ENCODE assay signal across 22 mouse cellular contexts in the genomic region with DNA sequence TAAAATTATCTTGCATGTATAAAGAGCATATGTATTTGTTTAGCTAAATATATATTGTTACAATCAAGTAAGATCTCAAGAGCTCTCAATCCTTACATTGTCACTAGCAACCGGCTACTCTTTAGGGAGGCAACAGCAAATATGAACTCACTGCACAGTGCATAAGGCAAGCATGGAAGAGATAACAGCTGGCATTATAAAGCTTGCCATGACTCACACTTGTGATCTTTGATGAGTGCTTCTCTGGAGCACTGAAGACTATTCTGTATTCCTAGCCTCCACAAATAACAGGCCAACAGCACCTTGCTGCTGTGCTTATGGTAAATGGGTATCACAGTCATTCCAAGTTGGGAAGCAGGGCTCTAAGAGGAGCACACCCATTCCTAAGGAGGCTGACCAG.
DNase-seq lines count a peak whose midpoint lies in the region; ATAC-seq and TF ChIP-seq lines count a peak whose summit lies in the region.
"Had no signal": no experiment of that assay in that cellular context is flagged by ENCODE, and none has a peak within 500 bp of the region (broad histone marks: within the 10 kb centered on the region; RNA-seq: fewer than 3 reads in every experiment).

No protein-coding gene starts in this region.

- H3K4me2 ChIP-seq in forebrain, postnatal 0 days (ENCODE audit: low read depth), result no peak overlapping the region
- H3K4me2 ChIP-seq in forebrain, embryonic 13.5 days, result no peak overlapping the region
- no peak overlapping the region for H3K4me2 ChIP-seq in midbrain, embryonic 16.5 days (ENCODE audit: low read length)
- H3K4me2 ChIP-seq in midbrain, embryonic 11.5 days, result no peak overlapping the region
- H3K4me2 ChIP-seq: embryonic facial prominence, embryonic 13.5 days; heart, embryonic 13.5 days; hindbrain, embryonic 12.5 days had no signal

- no peak overlapping the region for H3K4me3 ChIP-seq in forebrain, postnatal 0 days (ENCODE audit: low read depth, low read length)
- no peak overlapping the region for H3K4me3 ChIP-seq in forebrain, embryonic 13.5 days
- no peak overlapping the region for H3K4me3 ChIP-seq in midbrain, embryonic 16.5 days (ENCODE audit: low read depth, low read length)
- H3K4me3 ChIP-seq in midbrain, embryonic 11.5 days (ENCODE audit: low read depth, low read length), result no peak overlapping the region
- no peak overlapping the region for H3K4me3 ChIP-seq in MEL (ENCODE audit: control insufficient read depth in 1 of 2, insufficient read depth in 1 of 2, low read depth in 2 of 2, low read length in 2 of 2)
- no peak overlapping the region for H3K4me3 ChIP-seq in hindbrain, embryonic 10.5 days
- H3K4me3 ChIP-seq: embryonic facial prominence, embryonic 13.5 days; gastrocnemius, adult 2 months; heart, embryonic 13.5 days; hindbrain, embryonic 12.5 days had no signal

- TF ChIP-seq POLR2A in MEL (IDR thresholded peaks at IDR 0.05; ENCODE audit: control insufficient read depth in 1 of 2, insufficient read depth in 1 of 2, low read depth in 1 of 2, low read length in 2 of 2, poor library complexity in 1 of 2), result no peak

- WGBS in forebrain, postnatal 0 days, result 79% methylated on average over 1 of the region's 1 CpGs
- 84% methylated on average over 1 of the region's 1 CpGs for WGBS in forebrain, embryonic 13.5 days
- WGBS in midbrain, embryonic 16.5 days, result 84% methylated on average over 1 of the region's 1 CpGs
- WGBS in midbrain, embryonic 11.5 days, result 87% methylated on average over 1 of the region's 1 CpGs
- WGBS in hindbrain, embryonic 10.5 days, result 95% methylated on average over 1 of the region's 1 CpGs

- no peak for TF ChIP-seq CTCF in forebrain, postnatal 0 days (IDR thresholded peaks at IDR 0.05; ENCODE audit: low read depth)
- no peak for TF ChIP-seq CTCF in MEL (IDR thresholded peaks at IDR 0.05 in 2 of 3, conservative IDR thresholded peaks at IDR 0.05 in 1 of 3; ENCODE audit: control insufficient read depth in 1 of 3, insufficient read depth in 1 of 3, low read depth in 2 of 3, low read length in 3 of 3, poor library complexity in 1 of 3, severe bottlenecking in 1 of 3)

- no peak overlapping the region for H3K9ac ChIP-seq in forebrain, postnatal 0 days
- H3K9ac ChIP-seq in forebrain, embryonic 13.5 days, result no peak overlapping the region
- no peak overlapping the region for H3K9ac ChIP-seq in midbrain, embryonic 16.5 days (ENCODE audit: low read depth, low read length)
- no peak overlapping the region for H3K9ac ChIP-seq in midbrain, embryonic 11.5 days (ENCODE audit: low read length)
- no peak overlapping the region for H3K9ac ChIP-seq in MEL (ENCODE audit: control insufficient read depth, low read depth, low read length, poor library complexity, severe bottlenecking)
- H3K9ac ChIP-seq: embryonic facial prominence, embryonic 13.5 days; heart, embryonic 13.5 days; hindbrain, embryonic 12.5 days had no signal

- ATAC-seq in forebrain, postnatal 0 days, result peak; percentile 42; the same call in 1 of the 2 replicates
- ATAC-seq in forebrain, embryonic 13.5 days, result no peak
- 0 out of 2 replicates have a peak, but pooled peaks have one; percentile 42 for ATAC-seq in midbrain, embryonic 16.5 days
- no peak for ATAC-seq in midbrain, embryonic 11.5 days (ENCODE audit: low FRiP score)
- ATAC-seq: forebrain, embryonic 14.5 days; hindbrain, embryonic 16.5 days; inflammation-experienced regulatory T-cells, adult 6 months had no signal

- H3K9me3 ChIP-seq in forebrain, postnatal 0 days (ENCODE audit: low read length), result no peaks in the 10 kb centered on the region
- H3K9me3 ChIP-seq in forebrain, embryonic 13.5 days (replicated peaks), result no peaks in the 10 kb centered on the region
- H3K9me3 ChIP-seq in midbrain, embryonic 16.5 days (replicated peaks; ENCODE audit: control insufficient read depth, low read length, poor library complexity, severe bottlenecking), result no peaks in the 10 kb centered on the region
- no peaks in the 10 kb centered on the region for H3K9me3 ChIP-seq in midbrain, embryonic 11.5 days (ENCODE audit: control insufficient read depth, low read length)
- H3K9me3 ChIP-seq in MEL (replicated peaks; ENCODE audit: insufficient read depth, low read length), result no peaks in the 10 kb centered on the region
- H3K9me3 ChIP-seq in hindbrain, embryonic 10.5 days, result no peaks in the 10 kb centered on the region
- H3K9me3 ChIP-seq: embryonic facial prominence, embryonic 13.5 days; heart, embryonic 13.5 days; hindbrain, embryonic 12.5 days had no signal

- DNase-seq in forebrain, postnatal 0 days, result no peak
- DNase-seq in midbrain, embryonic 11.5 days (ENCODE audit: low spot score, missing footprints), result no peak
- peak; percentile 22 for DNase-seq in MEL (ENCODE audit: low read depth, low spot score)
- no peak for DNase-seq in hindbrain, embryonic 10.5 days (ENCODE audit: low spot score)
- DNase-seq in heart, adult 11 months, result no peak
- DNase-seq: adrenal gland, adult 2 months; adrenal gland, postnatal 25 days; cerebellum, adult 18-20 months; cerebellum, adult 9-11 months; cerebellum, postnatal 36 days; gastrocnemius, adult 2 months; gastrocnemius, postnatal 25 days; heart, postnatal 36 days had no signal

- no peaks in the 10 kb centered on the region for H3K36me3 ChIP-seq in forebrain, postnatal 0 days (ENCODE audit: insufficient read depth)
- H3K36me3 ChIP-seq in forebrain, embryonic 13.5 days (ENCODE audit: poor library complexity, severe bottlenecking), result no peaks in the 10 kb centered on the region
- H3K36me3 ChIP-seq in midbrain, embryonic 16.5 days (ENCODE audit: control insufficient read depth, insufficient read depth, low read length), result no peaks in the 10 kb centered on the region
- H3K36me3 ChIP-seq in midbrain, embryonic 11.5 days (ENCODE audit: control insufficient read depth, insufficient read depth, low read length), result no peaks in the 10 kb centered on the region
- no peaks in the 10 kb centered on the region for H3K36me3 ChIP-seq in MEL (ENCODE audit: control insufficient read depth in 1 of 2, insufficient read depth in 2 of 2, low read length in 2 of 2)
- H3K36me3 ChIP-seq in hindbrain, embryonic 10.5 days, result no peaks in the 10 kb centered on the region
- H3K36me3 ChIP-seq: embryonic facial prominence, embryonic 13.5 days; heart, embryonic 13.5 days; hindbrain, embryonic 12.5 days had no signal

- no peaks in the 10 kb centered on the region for H3K79me2 ChIP-seq in MEL (ENCODE audit: control insufficient read depth, insufficient read depth, low read length, poor library complexity)

- H3K4me1 ChIP-seq in forebrain, postnatal 0 days (ENCODE audit: insufficient read depth), result no peaks in the 10 kb centered on the region
- H3K4me1 ChIP-seq in forebrain, embryonic 13.5 days, result no peaks in the 10 kb centered on the region
- no peaks in the 10 kb centered on the region for H3K4me1 ChIP-seq in midbrain, embryonic 16.5 days (ENCODE audit: control insufficient read depth, insufficient read depth, low read length)
- no peaks in the 10 kb centered on the region for H3K4me1 ChIP-seq in midbrain, embryonic 11.5 days (ENCODE audit: control insufficient read depth, insufficient read depth, low read length)
- no peaks in the 10 kb centered on the region for H3K4me1 ChIP-seq in MEL (ENCODE audit: control insufficient read depth in 1 of 2, insufficient read depth in 2 of 2, low read length in 2 of 2)
- H3K4me1 ChIP-seq in hindbrain, embryonic 10.5 days (replicated peaks), result no peaks in the 10 kb centered on the region
- H3K4me1 ChIP-seq: embryonic facial prominence, embryonic 13.5 days; hindbrain, embryonic 12.5 days had no signal

- no peak for TF ChIP-seq RAD21 in MEL (IDR thresholded peaks at IDR 0.05; ENCODE audit: low read depth, low read length)

- TF ChIP-seq EP300 in MEL (IDR thresholded peaks at IDR 0.05; ENCODE audit: low read depth in 1 of 2, low read length in 2 of 2), result no peak

- no peak overlapping the region for H3K27ac ChIP-seq in forebrain, postnatal 0 days (ENCODE audit: low read depth, low read length)
- H3K27ac ChIP-seq in forebrain, embryonic 13.5 days, result no peak overlapping the region
- H3K27ac ChIP-seq in midbrain, embryonic 16.5 days (ENCODE audit: low read length), result no peak overlapping the region
- no peak overlapping the region for H3K27ac ChIP-seq in midbrain, embryonic 11.5 days (ENCODE audit: low read depth, low read length)
- H3K27ac ChIP-seq in MEL (ENCODE audit: control insufficient read depth, low read depth, low read length), result no peak overlapping the region
- no peak overlapping the region for H3K27ac ChIP-seq in hindbrain, embryonic 10.5 days
- H3K27ac ChIP-seq: embryonic facial prominence, embryonic 13.5 days; gastrocnemius, adult 2 months; heart, embryonic 13.5 days; hindbrain, embryonic 12.5 days had no signal

- H3K27me3 ChIP-seq in forebrain, postnatal 0 days (ENCODE audit: insufficient read depth, low read length), result no peaks in the 10 kb centered on the region
- H3K27me3 ChIP-seq in forebrain, embryonic 13.5 days, result no peaks in the 10 kb centered on the region
- no peaks in the 10 kb centered on the region for H3K27me3 ChIP-seq in midbrain, embryonic 16.5 days (ENCODE audit: control insufficient read depth, insufficient read depth, low read depth, low read length)
- H3K27me3 ChIP-seq in midbrain, embryonic 11.5 days (ENCODE audit: control insufficient read depth, insufficient read depth, low read length), result no peaks in the 10 kb centered on the region
- no peaks in the 10 kb centered on the region for H3K27me3 ChIP-seq in MEL (ENCODE audit: control insufficient read depth in 1 of 2, insufficient read depth in 2 of 2, low read length in 2 of 2)
- no peaks in the 10 kb centered on the region for H3K27me3 ChIP-seq in hindbrain, embryonic 10.5 days (ENCODE audit: insufficient read depth, poor library complexity, severe bottlenecking)
- H3K27me3 ChIP-seq: CH12.LX; embryonic facial prominence, embryonic 13.5 days; heart, embryonic 13.5 days; hindbrain, embryonic 12.5 days had no signal

TF ChIP-seq in MEL, 35 proteins besides CTCF, POLR2A, EP300 and RAD21:
- no peak for TF ChIP-seq CHD2 (IDR thresholded peaks at IDR 0.05; ENCODE audit: low read length)
- TF ChIP-seq ETS1 (IDR thresholded peaks at IDR 0.05; ENCODE audit: low read depth, low read length), result no peak
- TF ChIP-seq TBP (IDR thresholded peaks at IDR 0.05; ENCODE audit: low read depth, low read length), result no peak
- no peak for TF ChIP-seq SIN3A (IDR thresholded peaks at IDR 0.05; ENCODE audit: low read length)
- TF ChIP-seq MYC (IDR thresholded peaks at IDR 0.05; ENCODE audit: low read depth, low read length), result no peak
- TF ChIP-seq ELF1 (IDR thresholded peaks at IDR 0.05; ENCODE audit: low read depth, low read length), result no peak
- TF ChIP-seq ZC3H11A (IDR thresholded peaks at IDR 0.05; ENCODE audit: low read depth, low read length), result no peak
- TF ChIP-seq JUND (IDR thresholded peaks at IDR 0.05; ENCODE audit: low read depth, low read length), result no peak
- no peak for TF ChIP-seq USF1 (IDR thresholded peaks at IDR 0.05; ENCODE audit: low read depth, low read length)
- TF ChIP-seq NRF1 (IDR thresholded peaks at IDR 0.05; ENCODE audit: insufficient read depth, low read depth, low read length, poor library complexity, severe bottlenecking), result no peak

Comparison
In these comparisons a context has a peak if more than half of its experiments do, and no peak if none do; other contexts are left out.
1. ATAC-seq: peak in forebrain, postnatal 0 days (single experiment) and midbrain, embryonic 16.5 days (single experiment); none in forebrain, embryonic 13.5 days (single experiment) and midbrain, embryonic 11.5 days (single experiment).